Mouse (Mus musculus) erythroblast, embryonic 14.5 days (primary cell): ENCODE data around the gene Nr1d1.

Experiments used
- GATA1 ChIP-seq: IDR thresholded peaks from 2 replicates; pipeline ENCODE4 v1.6.1; 2012; ENCODE audit warnings: low read length, inconsistent platforms, mixed read lengths
- TAL1 ChIP-seq: IDR thresholded peaks from 3 replicates; pipeline ENCODE4 v1.6.1; 2012; ENCODE audit warnings: low read length, inconsistent platforms, mixed read lengths

DNA sequence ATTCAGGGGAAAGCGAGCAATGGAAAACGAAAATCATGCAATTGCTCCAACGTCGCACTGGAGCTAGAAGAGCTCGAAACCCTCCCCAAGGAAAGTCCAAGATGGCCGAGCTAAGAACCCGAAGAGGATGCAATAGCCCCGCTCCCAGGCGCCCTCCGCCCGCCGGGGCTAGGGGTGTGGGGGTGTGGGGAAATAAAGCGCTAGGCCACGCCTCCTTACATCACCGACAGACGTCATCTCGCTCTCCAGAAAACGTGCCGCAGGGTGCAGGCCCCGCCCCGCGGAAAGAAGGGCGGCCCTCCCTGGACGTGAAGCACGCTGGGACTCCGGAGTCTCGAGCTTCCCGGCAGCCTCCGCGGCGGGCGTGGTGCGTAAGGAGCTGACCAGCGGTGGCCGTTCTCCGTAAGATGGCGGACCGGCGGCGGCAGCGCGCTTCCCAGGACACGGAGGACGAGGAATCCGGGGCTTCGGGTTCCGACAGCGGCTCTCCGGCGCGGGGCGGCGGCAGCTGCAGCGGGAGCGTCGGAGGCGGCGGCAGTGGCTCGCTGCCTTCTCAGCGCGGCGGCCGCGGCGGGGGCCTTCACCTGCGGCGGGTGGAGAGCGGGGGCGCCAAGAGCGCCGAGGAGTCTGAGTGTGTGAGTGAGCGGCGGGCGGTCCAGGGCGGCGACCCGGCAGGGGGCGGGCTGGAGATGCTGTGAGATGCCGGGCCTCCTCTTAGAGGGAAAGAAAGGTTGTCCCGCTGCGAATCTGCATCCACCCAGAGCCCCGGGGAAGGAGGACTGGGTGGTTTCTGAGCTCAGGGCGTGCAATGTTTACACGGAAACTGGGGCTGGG is 34.5 kb upstream of the Nr1d1 start:
- TF ChIP-seq TAL1 (no peak), GATA1 (no peak)
